Mouse (Mus musculus) liver, embryonic 16.5 days (tissue): ENCODE measurements around the gene Tcp10c. TPM values are rescaled to one million over a fixed set of nuclear protein-coding genes. Genes with fewer than 3 reads are reported as not detected.
A peak's percentile ranks its signal among the peaks of the same experiment; 100 is the strongest.
"Not testable (repeated sequence)": the region's sequence is repeated elsewhere in the genome, so short reads cannot be mapped to it uniquely, and the experiment has no call there.

ENCODE experiments used
- ATAC-seq: fragments of 200-750 bp; cut with Nextera tagmentation; 2 replicates; pipeline ENCODE4 v1.8.0; 2017; ENCODE audit warnings: low read depth, mild to moderate bottlenecking, moderate number of reproducible peaks, moderate library complexity
- H3K27ac ChIP-seq: fragments of 300-500 bp; sonication (generic); 2 replicates; pipeline ENCODE4 v1.5.1; 2014; ENCODE audit warnings: mild to moderate bottlenecking, low read length
- H3K27me3 ChIP-seq: fragments of 300-500 bp; sonication (generic); 2 replicates; pipeline ENCODE4 v1.6.1; 2014; ENCODE audit warnings: low read depth, low read length, mixed read lengths; ENCODE audit not compliant: control insufficient read depth, insufficient read depth
- H3K36me3 ChIP-seq: fragments of 300-500 bp; sonication (generic); 2 replicates; pipeline ENCODE4 v1.6.1; 2014; ENCODE audit warnings: mild to moderate bottlenecking; ENCODE audit not compliant: control insufficient read depth, insufficient read depth
- H3K4me1 ChIP-seq: fragments of 300-500 bp; sonication (generic); 2 replicates; pipeline ENCODE4 v1.6.1; 2014; ENCODE audit warnings: low read depth, low read length, mixed read lengths; ENCODE audit not compliant: control insufficient read depth
- H3K4me2 ChIP-seq: fragments of 300-500 bp; sonication (generic); 2 replicates; pipeline ENCODE4 v1.6.1; 2014; ENCODE audit warnings: low read depth, low read length, mixed read lengths
- H3K4me3 ChIP-seq: fragments of 300-500 bp; sonication (generic); 2 replicates; pipeline ENCODE4 v1.5.1; 2014; ENCODE audit warnings: low read depth, mild to moderate bottlenecking, low read length
- H3K9ac ChIP-seq: fragments of 300-500 bp; sonication (generic); 2 replicates; pipeline ENCODE4 v1.6.1; 2014; ENCODE audit warnings: low read depth, low read length
- H3K9me3 ChIP-seq: fragments of 300-500 bp; sonication (generic); replicated peaks from 2 replicates; pipeline ENCODE4 v1.6.1; 2016; ENCODE audit warnings: low read length; ENCODE audit not compliant: control insufficient read depth
- WGBS: fragments of 180-500 bp; shearing (Covaris S2); extraction: QIAGEN DNeasy Blood & Tissue Kit; methylation state at CpG from one replicate; pipeline ENCODE4 v1.1.7; 2014; ENCODE audit not compliant: insufficient replicate concordance; 5-methylcytosine and 5-hydroxymethylcytosine counted together
- polyA plus RNA-seq: library from polyadenylated mRNA; unstranded; fragments of >200 nt; fragmentation: Nextera tagmentation; extraction: Ambion mirVana; gene quantifications from 2 replicates; pipeline ENCODE4 v1.2.1, GENCODE M21; 2015

Tcp10c gene
- polyA plus RNA-seq: not detected in 2 replicates

- not testable (repeated sequence) for H3K9me3 ChIP-seq, H3K27me3 ChIP-seq, H3K4me2 ChIP-seq, H3K36me3 ChIP-seq, H3K9ac ChIP-seq, ATAC-seq, H3K27ac ChIP-seq, H3K4me3 ChIP-seq, H3K4me1 ChIP-seq
- WGBS: 62% methylated on average over 4 of the region's 4 CpGs
Observed at GRCm38 (mm10) chr17:13354521-13354920, at the start of gene Tcp10c. Gene Tcp10c (plus strand): TSS chr17:13354572.

DNA sequence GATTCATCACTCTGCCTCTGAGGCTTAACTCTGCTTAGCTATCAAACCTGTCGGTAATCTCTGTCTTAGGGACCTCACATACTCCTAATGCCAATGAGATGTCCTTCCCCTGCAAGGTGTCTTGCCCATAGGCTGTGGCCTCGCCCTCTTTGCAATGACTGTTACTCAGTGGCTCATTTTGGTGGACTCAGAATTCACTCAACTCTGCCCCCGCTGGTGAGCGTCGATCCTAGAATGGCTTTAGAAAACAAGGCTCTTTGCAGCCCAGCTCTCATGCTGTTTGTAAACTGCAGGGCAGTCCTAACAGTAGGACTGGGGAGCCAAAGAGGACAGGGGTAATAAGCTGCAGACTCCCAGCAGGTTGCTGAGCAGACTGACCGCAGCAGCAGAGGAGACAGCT, 46.5 kb upstream of the Tcp10c start:
- H3K4me1 ChIP-seq, H3K9me3 ChIP-seq, ATAC-seq, H3K36me3 ChIP-seq, H3K27ac ChIP-seq, H3K27me3 ChIP-seq, H3K4me3 ChIP-seq, H3K9ac ChIP-seq, H3K4me2 ChIP-seq: not testable (repeated sequence)
- 65% methylated on average over 5 of the region's 6 CpGs for WGBS

GRCm38 (mm10) chr17:13308344-13308743, 46.0 kb upstream of the Tcp10c start:
- H3K9me3 ChIP-seq, H3K4me2 ChIP-seq, H3K36me3 ChIP-seq, H3K27ac ChIP-seq, H3K27me3 ChIP-seq, H3K4me3 ChIP-seq, H3K4me1 ChIP-seq, ATAC-seq, H3K9ac ChIP-seq: not testable (repeated sequence)
- 58% methylated on average over 5 of the region's 5 CpGs for WGBS

DNA sequence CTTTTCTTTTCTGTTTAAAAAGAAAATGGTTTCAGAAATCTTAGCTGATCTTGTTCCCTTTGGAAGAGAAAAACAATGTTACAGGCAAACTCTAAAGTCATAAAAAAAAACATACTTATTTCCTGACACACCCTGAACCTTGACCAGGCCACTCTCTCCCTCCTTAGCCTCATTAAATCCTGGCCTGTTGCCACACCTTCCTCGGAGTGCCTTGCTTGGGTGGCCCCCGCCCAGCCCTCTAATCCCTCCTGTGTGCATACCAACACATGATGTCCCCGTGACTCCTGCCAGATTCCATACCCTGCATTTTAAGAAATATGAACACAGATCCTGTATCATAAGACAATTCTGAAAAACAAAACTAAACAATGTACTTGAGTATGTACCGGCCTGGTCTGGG, 45.6 kb upstream of the Tcp10c start:
- H3K9ac ChIP-seq, H3K4me1 ChIP-seq, H3K36me3 ChIP-seq, ATAC-seq, H3K4me3 ChIP-seq, H3K27ac ChIP-seq, H3K27me3 ChIP-seq, H3K4me2 ChIP-seq, H3K9me3 ChIP-seq: not testable (repeated sequence)
- 66% methylated on average over 4 of the region's 4 CpGs for WGBS

- H3K9me3 ChIP-seq, H3K36me3 ChIP-seq, H3K4me2 ChIP-seq, H3K27ac ChIP-seq, H3K9ac ChIP-seq, H3K4me3 ChIP-seq, H3K4me1 ChIP-seq, H3K27me3 ChIP-seq: not testable (repeated sequence)
- ATAC-seq: peak; percentile 37; the same call in 1 of the 2 replicates
- WGBS: 63% methylated on average over 10 of the region's 10 CpGs
Observed at GRCm38 (mm10) chr17:13309182-13309631, 45.2 kb upstream of the Tcp10c start.

- ATAC-seq, H3K36me3 ChIP-seq, H3K27ac ChIP-seq, H3K4me2 ChIP-seq, H3K4me1 ChIP-seq, H3K4me3 ChIP-seq, H3K27me3 ChIP-seq, H3K9me3 ChIP-seq, H3K9ac ChIP-seq: not testable (repeated sequence)
- WGBS: 50% methylated on average over 4 of the region's 4 CpGs
Observed at GRCm38 (mm10) chr17:13329967-13330366, 24.4 kb upstream of the Tcp10c start.

DNA sequence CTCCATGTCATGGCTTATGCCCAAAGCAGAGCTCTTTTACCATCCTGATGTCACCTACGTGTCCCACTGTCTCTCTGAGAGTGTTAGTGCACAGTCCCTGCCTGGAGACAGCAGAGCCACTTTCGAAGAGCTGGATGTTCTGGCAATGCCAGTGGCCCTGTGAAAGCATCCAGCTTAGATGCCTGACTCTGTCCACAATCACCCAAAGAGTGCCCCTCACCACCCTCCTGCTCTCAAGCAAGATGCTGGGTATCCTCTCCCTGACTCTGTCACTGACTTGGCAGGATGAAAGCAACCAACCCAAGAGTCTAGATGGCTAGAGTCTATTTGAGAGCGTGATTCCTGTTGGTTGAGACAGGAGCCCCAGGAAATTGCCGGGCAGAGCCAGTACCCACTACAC, 23.2 kb upstream of the Tcp10c start:
- not testable (repeated sequence) for H3K9me3 ChIP-seq, H3K36me3 ChIP-seq, H3K27ac ChIP-seq, ATAC-seq, H3K27me3 ChIP-seq, H3K4me3 ChIP-seq, H3K4me1 ChIP-seq, H3K9ac ChIP-seq, H3K4me2 ChIP-seq
- 47% methylated on average over 3 of the region's 4 CpGs for WGBS

DNA sequence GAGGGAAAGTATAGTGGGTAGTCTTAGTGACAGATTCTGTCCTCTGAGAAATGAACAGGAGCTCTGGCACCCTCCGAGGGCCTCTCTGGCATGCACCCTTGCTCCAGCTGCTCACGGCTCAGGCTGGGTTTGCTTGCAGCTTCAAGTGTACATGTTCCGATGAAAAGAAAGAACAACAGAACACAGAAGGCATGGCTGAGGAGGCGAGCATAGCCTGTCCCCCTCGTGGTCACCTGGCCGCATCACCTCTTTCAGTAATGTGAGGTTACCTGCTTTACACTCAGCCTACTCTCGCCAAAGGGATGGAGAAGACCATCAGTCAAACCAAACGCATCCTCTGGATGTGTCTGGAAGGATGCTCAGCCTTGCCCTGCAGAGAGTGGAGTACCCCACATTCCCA, 21.9 kb upstream of the Tcp10c start:
- H3K27me3 ChIP-seq, H3K9me3 ChIP-seq, H3K4me2 ChIP-seq, H3K4me3 ChIP-seq, H3K4me1 ChIP-seq, H3K27ac ChIP-seq, H3K9ac ChIP-seq, ATAC-seq, H3K36me3 ChIP-seq: not testable (repeated sequence)
- WGBS: 71% methylated on average over 8 of the region's 8 CpGs

DNA sequence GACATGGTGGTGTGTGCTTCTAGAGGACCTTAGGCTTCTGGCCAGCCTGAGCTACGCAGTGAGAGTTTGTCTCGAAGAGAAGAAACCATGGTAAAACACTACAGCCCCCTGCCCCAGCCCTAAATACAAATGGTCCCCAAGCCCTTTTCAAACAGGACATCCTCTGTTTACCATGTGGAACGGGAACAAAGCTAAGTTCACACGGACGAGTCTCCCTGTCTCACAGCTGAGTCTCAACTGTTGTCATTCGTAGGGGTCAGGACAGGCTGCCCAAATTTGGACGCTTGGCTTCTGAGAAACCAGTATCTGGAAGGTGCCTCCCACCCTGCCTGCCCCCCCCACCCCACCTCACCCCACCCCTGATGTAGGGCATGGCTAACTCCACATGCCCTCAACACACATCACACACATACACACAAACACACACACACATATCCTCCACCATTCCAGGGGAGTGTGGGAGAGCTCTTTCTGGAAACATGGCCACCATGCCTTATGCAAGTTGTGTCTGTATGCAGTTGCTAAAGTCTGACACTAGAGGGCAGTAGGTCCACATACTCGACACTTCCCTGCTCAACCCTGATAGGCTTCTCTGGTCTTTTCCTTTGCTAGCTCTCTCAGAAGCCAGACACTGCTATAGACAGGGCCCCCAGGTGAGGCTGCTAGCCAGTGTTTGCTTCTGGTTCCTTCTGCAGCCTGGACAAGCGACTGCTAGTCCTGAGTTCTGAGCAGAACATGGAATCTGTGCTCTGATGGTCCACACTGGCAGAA, 17.2 kb upstream of the Tcp10c start:
- H3K36me3 ChIP-seq, ATAC-seq, H3K4me2 ChIP-seq, H3K9ac ChIP-seq, H3K27me3 ChIP-seq, H3K27ac ChIP-seq, H3K4me3 ChIP-seq, H3K4me1 ChIP-seq, H3K9me3 ChIP-seq: not testable (repeated sequence)
- WGBS: 42% methylated on average over 9 of the region's 9 CpGs
